Mouse (Mus musculus) lung, embryonic 14.5 days (tissue): ENCODE measurements at regions not wholly inside any gene's neighbourhood (a gene's known extent, or its start where the extent isn't known, plus 50 kb on each side); places are given as distances from the start of the nearest gene placed in this dataset.
"Not testable (repeated sequence)": the region's sequence is repeated elsewhere in the genome, so short reads cannot be mapped to it uniquely, and the experiment has no call there.

Source experiments
- ATAC-seq: fragments of 200-750 bp; cut with Nextera tagmentation; 2 replicates; pipeline ENCODE4 v1.8.0; 2017; ENCODE audit warnings: mild to moderate bottlenecking, moderate TSS enrichment, moderate library complexity; ENCODE audit not compliant: insufficient read depth
- DNase-seq: peaks from one replicate; pipeline ENCODE4 v3.0.0-alpha.2; 2015
- H3K27ac ChIP-seq: fragments of 300-500 bp; sonication (generic); 2 replicates; pipeline ENCODE4 v1.5.1; 2014; ENCODE audit warnings: low read depth, mild to moderate bottlenecking, moderate library complexity
- H3K27me3 ChIP-seq: fragments of 300-500 bp; sonication (generic); 2 replicates; pipeline ENCODE4 v1.6.1; 2014; ENCODE audit warnings: low read length, control low read depth; ENCODE audit not compliant: insufficient read depth
- H3K36me3 ChIP-seq: fragments of 300-500 bp; sonication (generic); 2 replicates; pipeline ENCODE4 v1.6.1; 2014; ENCODE audit warnings: control low read depth; ENCODE audit not compliant: insufficient read depth
- H3K4me1 ChIP-seq: fragments of 300-500 bp; sonication (generic); 2 replicates; pipeline ENCODE4 v1.6.1; 2014; ENCODE audit warnings: antibody characterized with exemption, control low read depth; ENCODE audit not compliant: insufficient read depth
- H3K4me2 ChIP-seq: fragments of 300-500 bp; sonication (generic); 2 replicates; pipeline ENCODE4 v1.6.1; 2014; ENCODE audit warnings: mild to moderate bottlenecking
- H3K4me3 ChIP-seq: fragments of 300-500 bp; sonication (generic); 2 replicates; pipeline ENCODE4 v1.5.1; 2014; ENCODE audit warnings: low read depth, low read length
- H3K9ac ChIP-seq: fragments of 300-500 bp; sonication (generic); 2 replicates; pipeline ENCODE4 v1.6.1; 2014
- H3K9me3 ChIP-seq: fragments of 300-500 bp; sonication (generic); 2 replicates; pipeline ENCODE4 v1.6.1; 2016; ENCODE audit warnings: low read depth, low read length, control low read depth
- CTCF ChIP-seq: IDR thresholded peaks from 2 replicates; pipeline ENCODE4 v1.5.1; 2016; ENCODE audit warnings: antibody characterized with exemption, low read depth
- WGBS: fragments of 180-500 bp; shearing (Covaris S2); extraction: QIAGEN DNeasy Blood & Tissue Kit; methylation state at CpG from one replicate; pipeline ENCODE4 v1.1.7; 2014; 5-methylcytosine and 5-hydroxymethylcytosine counted together

DNA sequence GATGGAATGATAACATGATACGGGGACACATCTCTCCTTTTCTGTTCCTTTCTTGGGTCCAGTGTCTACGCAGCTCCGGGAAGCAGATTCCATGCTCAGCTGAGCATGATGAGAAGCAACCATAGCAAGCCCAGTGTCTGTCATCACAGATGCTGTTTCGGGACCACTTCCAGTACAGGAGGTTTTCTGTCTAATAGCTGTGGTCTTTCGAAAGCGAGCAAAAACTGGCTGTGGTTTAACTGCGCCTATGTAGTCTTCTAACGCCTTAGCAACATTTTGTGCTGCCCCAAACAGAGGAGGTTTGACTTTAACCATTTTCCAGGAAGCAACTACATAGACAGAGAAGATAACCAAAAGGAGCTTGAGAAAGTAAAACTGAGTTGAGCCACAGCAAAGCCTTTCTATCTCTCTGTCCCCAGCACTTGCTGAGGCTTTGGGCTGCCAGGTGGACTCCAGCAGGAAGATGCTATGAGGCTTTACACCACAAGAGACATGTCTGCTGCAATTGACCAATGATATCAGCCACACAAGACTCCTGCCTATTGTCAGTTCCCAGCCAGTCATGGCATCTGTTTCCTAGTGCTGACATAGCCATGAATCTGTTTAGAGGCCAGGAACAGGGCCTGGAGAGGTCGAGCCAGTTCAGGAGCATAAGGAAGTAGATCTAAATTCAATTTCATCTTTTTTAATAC is 95.1 kb downstream of the Stard3nl start:
- H3K9ac ChIP-seq, ATAC-seq, H3K27ac ChIP-seq, H3K4me3 ChIP-seq, DNase-seq, H3K4me2 ChIP-seq, H3K27me3 ChIP-seq, H3K36me3 ChIP-seq, H3K4me1 ChIP-seq, H3K9me3 ChIP-seq: not testable (repeated sequence)
- 83% methylated on average over 9 of the region's 9 CpGs for WGBS

DNA sequence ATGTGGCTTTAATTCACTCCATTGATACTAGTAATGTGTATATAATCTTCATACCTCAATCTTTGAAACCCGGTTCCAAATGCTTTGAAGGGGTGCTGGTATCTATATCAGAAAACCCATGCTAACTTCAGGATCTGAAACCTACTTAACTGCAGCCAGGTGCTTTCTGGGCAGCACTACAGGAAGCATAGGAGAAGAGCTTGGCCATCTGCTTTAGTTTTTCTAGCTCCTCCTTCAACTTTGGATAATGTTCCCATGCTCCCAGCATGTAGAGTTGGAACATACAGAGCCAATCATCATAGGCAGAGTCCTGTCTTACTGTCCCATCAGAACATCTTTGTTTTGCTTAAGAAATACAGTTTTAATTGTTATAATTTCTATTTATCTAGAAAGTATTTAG is 99.3 kb downstream of the Stard3nl start:
- DNase-seq (no peak), ATAC-seq (no peak)
- H3K27me3 ChIP-seq = no peaks in the 10 kb centered on the region
- H3K4me2 ChIP-seq = no peak overlapping the region
- no peaks in the 10 kb centered on the region for H3K9me3 ChIP-seq
- no peaks in the 10 kb centered on the region for H3K4me1 ChIP-seq
- no peaks in the 10 kb centered on the region for H3K36me3 ChIP-seq
- 67% methylated on average over 1 of the region's 1 CpGs for WGBS
- H3K9ac ChIP-seq = no peak overlapping the region
- no peak overlapping the region for H3K27ac ChIP-seq
- no peak for TF ChIP-seq CTCF
- no peak overlapping the region for H3K4me3 ChIP-seq

DNA sequence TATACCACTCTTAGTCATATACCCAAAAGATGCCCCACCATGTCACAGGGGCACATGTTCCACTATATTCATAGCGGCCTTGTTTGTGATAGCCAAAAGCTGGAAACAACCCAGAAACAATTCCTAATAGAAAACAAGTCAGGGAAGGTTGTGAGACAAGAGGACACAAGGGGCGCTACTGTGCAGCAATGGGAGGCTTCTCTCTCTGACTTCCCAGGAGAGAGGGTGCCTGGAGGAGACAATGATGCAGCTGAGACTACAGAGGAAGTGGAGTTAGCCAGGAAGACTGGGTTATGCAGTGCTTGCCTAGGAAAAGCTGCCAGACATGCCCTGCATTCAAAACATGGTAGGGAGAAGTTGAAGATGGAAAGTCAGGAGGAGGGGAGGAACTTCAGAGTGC is 102.6 kb downstream of the Stard3nl start:
- no peak for TF ChIP-seq CTCF
- WGBS = 47% methylated on average over 2 of the region's 2 CpGs
- DNase-seq (no peak), ATAC-seq (no peak)
- Histone ChIP-seq H3K36me3 (no peaks in the 10 kb centered on the region), H3K4me3 (no peak overlapping the region), H3K9me3 (no peaks in the 10 kb centered on the region), H3K27me3 (no peaks in the 10 kb centered on the region), H3K27ac (no peak overlapping the region), H3K4me1 (no peaks in the 10 kb centered on the region), H3K9ac (no peak overlapping the region), H3K4me2 (no peak overlapping the region)

DNA sequence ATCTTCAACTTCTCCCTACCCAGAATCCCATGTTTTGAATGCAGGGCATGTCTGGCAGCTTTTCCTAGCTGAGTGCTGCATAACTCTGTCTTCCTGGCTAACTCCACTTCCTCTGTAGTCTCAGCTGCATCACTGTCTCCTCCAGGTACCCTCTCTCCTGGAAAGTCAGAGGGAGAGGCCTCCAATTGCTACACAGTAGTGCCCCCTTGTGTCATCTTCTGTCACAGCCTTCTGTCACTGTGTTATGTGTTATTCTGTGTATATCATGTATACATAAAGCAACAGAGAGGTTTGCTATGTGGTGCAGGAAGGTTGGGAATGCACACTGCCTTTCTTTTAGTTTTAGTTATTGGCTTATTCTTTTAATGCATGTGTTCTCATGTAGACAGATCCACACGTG is 112.4 kb downstream of the Stard3nl start:
- peak; percentile 17; the same call in 1 of the 2 replicates for TF ChIP-seq CTCF
- ATAC-seq = no peak
- Histone ChIP-seq H3K4me3 (no peak overlapping the region), H3K4me1 (no peaks in the 10 kb centered on the region), H3K9me3 (no peaks in the 10 kb centered on the region), H3K36me3 (no peaks in the 10 kb centered on the region), H3K9ac (no peak overlapping the region), H3K4me2 (no peak overlapping the region), H3K27ac (no peak overlapping the region), H3K27me3 (no peaks in the 10 kb centered on the region)
- 44% methylated on average over 1 of the region's 1 CpGs for WGBS
- DNase-seq = no peak

DNA sequence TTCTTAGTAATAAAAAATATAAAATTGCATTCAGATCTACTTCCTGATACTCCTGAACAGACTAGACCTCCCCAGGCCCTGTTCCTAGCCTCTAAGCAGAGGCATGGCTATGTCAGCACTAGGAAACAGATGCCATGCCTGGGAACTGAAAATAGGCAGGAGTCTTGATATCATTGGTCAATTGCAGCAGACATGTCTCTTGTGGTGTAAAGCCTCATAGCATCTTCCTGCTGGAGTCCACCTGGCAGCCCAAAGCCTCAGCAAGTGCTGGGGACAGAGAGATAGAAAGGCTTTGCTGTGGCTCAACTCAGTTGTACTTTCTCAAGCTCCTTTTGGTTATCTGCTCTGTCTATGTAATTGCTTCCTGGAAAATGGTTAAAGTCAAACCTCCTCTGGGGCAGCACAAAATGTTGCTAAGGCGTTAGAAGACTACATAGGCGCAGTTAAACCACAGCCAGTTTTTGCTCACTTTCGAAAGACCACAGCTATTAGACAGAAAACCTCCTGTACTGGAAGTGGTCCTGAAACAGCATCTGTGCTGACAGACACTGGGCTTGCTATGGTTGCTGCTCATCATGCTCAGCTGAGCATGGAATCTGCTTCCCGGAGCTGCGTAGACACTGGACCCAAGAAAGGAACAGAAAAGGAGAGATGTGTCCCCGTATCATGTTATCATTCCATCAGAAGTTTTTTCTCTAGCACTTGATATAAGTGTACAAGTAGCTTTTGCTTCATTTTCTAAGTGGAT is 122.9 kb downstream of the Stard3nl start:
- not testable (repeated sequence) for H3K27me3 ChIP-seq, H3K4me3 ChIP-seq, H3K4me1 ChIP-seq, ATAC-seq, H3K9ac ChIP-seq, H3K4me2 ChIP-seq, H3K36me3 ChIP-seq, DNase-seq, H3K9me3 ChIP-seq, H3K27ac ChIP-seq
- 85% methylated on average over 6 of the region's 6 CpGs for WGBS

DNA sequence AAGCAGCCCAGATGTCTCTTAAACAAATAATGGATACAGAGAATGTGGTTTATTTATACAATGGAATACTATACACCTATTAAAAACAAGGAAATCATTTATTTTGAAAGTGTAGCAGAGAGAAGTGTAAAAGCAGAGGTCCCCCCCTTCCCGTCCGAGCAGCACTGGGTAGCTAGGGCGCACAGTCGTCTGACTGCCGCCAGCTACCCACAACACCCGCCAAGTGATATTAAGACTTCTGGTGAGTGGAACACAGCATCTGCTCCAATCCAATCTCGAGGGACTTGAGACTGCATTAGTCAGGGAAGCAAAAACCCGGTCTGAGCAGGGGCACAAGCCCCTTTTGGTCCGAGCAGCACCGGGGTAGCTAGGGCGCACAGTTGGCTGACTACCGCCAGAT is 130.6 kb downstream of the Stard3nl start:
- not testable (repeated sequence) for ATAC-seq, H3K9me3 ChIP-seq, H3K4me2 ChIP-seq, H3K4me1 ChIP-seq, DNase-seq, H3K4me3 ChIP-seq, H3K27me3 ChIP-seq, H3K27ac ChIP-seq, H3K9ac ChIP-seq, H3K36me3 ChIP-seq
- WGBS = 80% methylated on average over 12 of the region's 12 CpGs

DNA sequence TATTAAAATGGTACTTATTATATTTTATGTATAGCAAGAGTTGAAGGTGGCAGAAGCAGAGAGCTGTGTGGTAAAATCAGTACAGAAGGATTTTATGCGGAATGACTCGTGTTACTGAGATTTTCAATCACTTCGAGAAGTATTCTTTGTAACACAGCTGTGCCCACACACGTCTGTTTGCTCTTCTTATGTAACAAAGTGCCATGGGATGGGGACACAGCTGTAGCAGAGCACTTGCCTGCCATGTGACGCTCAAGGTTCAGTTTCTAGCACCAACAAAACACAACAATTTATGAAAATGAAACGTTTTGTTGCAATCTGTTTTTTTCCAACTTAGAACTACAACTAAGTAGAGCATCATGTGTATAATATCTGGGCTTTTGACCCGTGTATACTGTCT is 149.0 kb downstream of the Stard3nl start:
- WGBS = 52% methylated on average over 6 of the region's 7 CpGs
- DNase-seq, H3K9me3 ChIP-seq, H3K27ac ChIP-seq, H3K9ac ChIP-seq, H3K36me3 ChIP-seq, ATAC-seq, H3K27me3 ChIP-seq, H3K4me1 ChIP-seq, H3K4me3 ChIP-seq, H3K4me2 ChIP-seq: not testable (repeated sequence)

DNA sequence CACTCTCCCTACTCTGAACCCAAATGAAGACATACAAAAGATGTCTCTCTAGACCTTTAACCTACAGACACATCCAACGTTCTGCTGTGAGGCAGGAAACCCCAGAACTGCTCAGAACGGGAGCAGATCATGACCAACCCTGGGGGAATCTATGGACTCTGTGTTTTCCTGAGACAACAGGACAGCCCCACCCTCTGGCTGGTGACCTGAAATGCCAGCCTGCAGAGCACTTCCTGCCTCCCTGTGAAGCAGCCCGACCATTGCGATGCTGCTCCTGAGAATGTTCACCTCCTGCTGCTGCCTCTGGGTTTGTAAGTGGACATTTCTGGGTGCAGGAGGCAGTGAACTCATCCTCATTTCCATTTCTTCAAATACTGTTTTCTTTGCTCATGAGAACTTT is 153.0 kb downstream of the Stard3nl start:
- not testable (repeated sequence) for ATAC-seq, DNase-seq, H3K4me2 ChIP-seq, H3K4me3 ChIP-seq, H3K9ac ChIP-seq, H3K27me3 ChIP-seq, H3K4me1 ChIP-seq, H3K27ac ChIP-seq, H3K9me3 ChIP-seq, H3K36me3 ChIP-seq
- WGBS = 29% methylated on average over 4 of the region's 4 CpGs
